Mouse (Mus musculus): ENCODE data around the gene Lcn8. TPM values are rescaled to one million over a fixed set of nuclear protein-coding genes. Genes with fewer than 3 reads are reported as not detected.
A peak's percentile ranks its signal among the peaks of the same experiment; 100 is the strongest.

Lcn8 gene
- polyA plus RNA-seq, 1 experiment from 2014 or later = 0.16 TPM

- H3K4me1 ChIP-seq (replicated peaks; ENCODE audit: control insufficient read depth, insufficient read depth) = no peaks in the 10 kb centered on the region
- no peaks in the 10 kb centered on the region for H3K9me3 ChIP-seq (ENCODE audit: control insufficient read depth, low read length)
- no peaks in the 10 kb centered on the region for H3K36me3 ChIP-seq (ENCODE audit: control insufficient read depth, insufficient read depth, low read length)
- H3K27ac ChIP-seq (replicated peaks) = 0 out of 2 replicates have a peak overlapping the region, but pooled peaks have one; percentile 13
- H3K4me2 ChIP-seq (replicated peaks; ENCODE audit: low read depth) = peak overlapping the region; percentile 86; the same call in 1 of the 2 replicates
- no peaks in the 10 kb centered on the region for H3K27me3 ChIP-seq (ENCODE audit: control insufficient read depth, insufficient read depth, low read length)
- H3K9ac ChIP-seq (ENCODE audit: low read length) = peak overlapping the region; percentile 65; the same call in 1 of the 2 replicates
- DNase-seq (ENCODE audit: low spot score) = no peak
- no peak overlapping the region for H3K4me3 ChIP-seq (ENCODE audit: low read depth, low read length)
- WGBS = 70% methylated on average over 4 of the region's 4 CpGs
- no peak for ATAC-seq (ENCODE audit: low FRiP score, low TSS enrichment)
- no peak for TF ChIP-seq CTCF (IDR thresholded peaks at IDR 0.05; ENCODE audit: low read depth)
- TF ChIP-seq EP300 (optimal IDR thresholded peaks at IDR 0.05) = no peak
Measured at GRCm38 (mm10) chr2:25620852-25621228, 32.1 kb upstream of the Lcn8 start.

- peak within 1 kb of the TSS; percentile 86 for H3K4me2 ChIP-seq (replicated peaks; ENCODE audit: low read depth)
- no peaks in the 10 kb centered on the region for H3K4me1 ChIP-seq (replicated peaks; ENCODE audit: control insufficient read depth, insufficient read depth)
- peak; percentile 94 for DNase-seq (ENCODE audit: low spot score)
- TF ChIP-seq EP300 (optimal IDR thresholded peaks at IDR 0.05) (no peak), CTCF (IDR thresholded peaks at IDR 0.05; ENCODE audit: low read depth) (peak; percentile 81)
- no peaks in the 10 kb centered on the region for H3K27me3 ChIP-seq (ENCODE audit: control insufficient read depth, insufficient read depth, low read length)
- H3K27ac ChIP-seq (replicated peaks) = peak within 1 kb of the TSS; percentile 77
- H3K9ac ChIP-seq (ENCODE audit: low read length) = peak within 1 kb of the TSS; percentile 65
- WGBS = 5% methylated on average over 34 of the region's 34 CpGs
- peak within 1 kb of the TSS; percentile 54 for H3K4me3 ChIP-seq (ENCODE audit: low read depth, low read length)
- no peaks in the 10 kb centered on the region for H3K36me3 ChIP-seq (ENCODE audit: control insufficient read depth, insufficient read depth, low read length)
- ATAC-seq (ENCODE audit: low FRiP score, low TSS enrichment) = peak; percentile 95
- H3K9me3 ChIP-seq (ENCODE audit: control insufficient read depth, low read length) = no peaks in the 10 kb centered on the region
Measured at GRCm38 (mm10) chr2:25621229-25622200, 31.4 kb upstream of the Lcn8 start, which contains the start of gene Tmem141. Tmem141 (minus strand) TSS chr2:25622005.

- Histone ChIP-seq H3K4me2 (replicated peaks; ENCODE audit: low read depth) (no peak overlapping the region), H3K9ac (ENCODE audit: low read length) (no peak overlapping the region), H3K4me1 (replicated peaks; ENCODE audit: control insufficient read depth, insufficient read depth) (no peaks in the 10 kb centered on the region), H3K9me3 (ENCODE audit: control insufficient read depth, low read length) (no peaks in the 10 kb centered on the region), H3K4me3 (ENCODE audit: low read depth, low read length) (no peak overlapping the region), H3K27me3 (ENCODE audit: control insufficient read depth, insufficient read depth, low read length) (no peaks in the 10 kb centered on the region), H3K36me3 (ENCODE audit: control insufficient read depth, insufficient read depth, low read length) (no peaks in the 10 kb centered on the region), H3K27ac (replicated peaks) (no peak overlapping the region)
- WGBS = 46% methylated on average over 5 of the region's 5 CpGs
- ATAC-seq (ENCODE audit: low FRiP score, low TSS enrichment) = no peak
- DNase-seq (ENCODE audit: low spot score) = no peak
- TF ChIP-seq CTCF (IDR thresholded peaks at IDR 0.05; ENCODE audit: low read depth) (no peak), EP300 (optimal IDR thresholded peaks at IDR 0.05) (no peak)
Measured at GRCm38 (mm10) chr2:25625986-25626385, 26.9 kb upstream of the Lcn8 start.

- H3K27ac ChIP-seq (replicated peaks) = no peak within 1 kb of the TSS
- ATAC-seq (ENCODE audit: low FRiP score, low TSS enrichment) = no peak
- TF ChIP-seq CTCF (IDR thresholded peaks at IDR 0.05; ENCODE audit: low read depth) = no peak
- TF ChIP-seq EP300 (optimal IDR thresholded peaks at IDR 0.05) = no peak
- H3K36me3 ChIP-seq (ENCODE audit: control insufficient read depth, insufficient read depth, low read length) = no peaks in the 10 kb centered on the region
- H3K4me2 ChIP-seq (replicated peaks; ENCODE audit: low read depth) = no peak within 1 kb of the TSS
- no peaks in the 10 kb centered on the region for H3K4me1 ChIP-seq (replicated peaks; ENCODE audit: control insufficient read depth, insufficient read depth)
- 72% methylated on average over 6 of the region's 6 CpGs for WGBS
- no peak for DNase-seq (ENCODE audit: low spot score)
- no peak within 1 kb of the TSS for H3K4me3 ChIP-seq (ENCODE audit: low read depth, low read length)
- no peaks in the 10 kb centered on the region for H3K9me3 ChIP-seq (ENCODE audit: control insufficient read depth, low read length)
- no peak within 1 kb of the TSS for H3K9ac ChIP-seq (ENCODE audit: low read length)
- no peaks in the 10 kb centered on the region for H3K27me3 ChIP-seq (ENCODE audit: control insufficient read depth, insufficient read depth, low read length)
Measured at GRCm38 (mm10) chr2:25627811-25628210, 25.1 kb upstream of the Lcn8 start, which contains the start of gene Fcna. Fcna (minus strand) TSS chr2:25628030.

- no peak for DNase-seq (ENCODE audit: low spot score)
- Histone ChIP-seq H3K4me3 (ENCODE audit: low read depth, low read length) (no peak overlapping the region), H3K9ac (ENCODE audit: low read length) (no peak overlapping the region), H3K27me3 (ENCODE audit: control insufficient read depth, insufficient read depth, low read length) (no peaks in the 10 kb centered on the region), H3K27ac (replicated peaks) (no peak overlapping the region), H3K4me2 (replicated peaks; ENCODE audit: low read depth) (no peak overlapping the region), H3K9me3 (ENCODE audit: control insufficient read depth, low read length) (no peaks in the 10 kb centered on the region), H3K4me1 (replicated peaks; ENCODE audit: control insufficient read depth, insufficient read depth) (no peaks in the 10 kb centered on the region), H3K36me3 (ENCODE audit: control insufficient read depth, insufficient read depth, low read length) (no peaks in the 10 kb centered on the region)
- TF ChIP-seq CTCF (IDR thresholded peaks at IDR 0.05; ENCODE audit: low read depth) (no peak), EP300 (optimal IDR thresholded peaks at IDR 0.05) (no peak)
- no peak for ATAC-seq (ENCODE audit: low FRiP score, low TSS enrichment)
- 57% methylated on average over 4 of the region's 4 CpGs for WGBS
Measured at GRCm38 (mm10) chr2:25628738-25629137, 24.2 kb upstream of the Lcn8 start.

- H3K9me3 ChIP-seq (ENCODE audit: control insufficient read depth, low read length) = no peaks in the 10 kb centered on the region
- no peak overlapping the region for H3K4me3 ChIP-seq (ENCODE audit: low read depth, low read length)
- DNase-seq (ENCODE audit: low spot score) (no peak), ATAC-seq (ENCODE audit: low FRiP score, low TSS enrichment) (no peak)
- TF ChIP-seq CTCF (IDR thresholded peaks at IDR 0.05; ENCODE audit: low read depth) = no peak
- TF ChIP-seq EP300 (optimal IDR thresholded peaks at IDR 0.05) = no peak
- no peak overlapping the region for H3K4me2 ChIP-seq (replicated peaks; ENCODE audit: low read depth)
- no peak overlapping the region for H3K9ac ChIP-seq (ENCODE audit: low read length)
- H3K27me3 ChIP-seq (ENCODE audit: control insufficient read depth, insufficient read depth, low read length) = no peaks in the 10 kb centered on the region
- no peaks in the 10 kb centered on the region for H3K4me1 ChIP-seq (replicated peaks; ENCODE audit: control insufficient read depth, insufficient read depth)
- 82% methylated on average over 3 of the region's 3 CpGs for WGBS
- H3K27ac ChIP-seq (replicated peaks) = no peak overlapping the region
- no peaks in the 10 kb centered on the region for H3K36me3 ChIP-seq (ENCODE audit: control insufficient read depth, insufficient read depth, low read length)
Measured at GRCm38 (mm10) chr2:25633616-25634015, 19.3 kb upstream of the Lcn8 start.

Measured in stomach, postnatal 0 days (tissue).